Mouse (Mus musculus) left cerebral cortex, adult 8-10 months (tissue): Measurements from ENCODE around the gene Nfib. TPM values are rescaled to one million over a fixed set of nuclear protein-coding genes. Genes with fewer than 3 reads are reported as not detected.

ENCODE experiments used
- DNase-seq, 2 experiments: peaks; one replicate each; pipeline ENCODE4 v3.0.0; 2022; ENCODE audit warnings: low spot score in 2 of 2
- total RNA-seq, 4 experiments: library from RNA; stranded (reverse); gene quantifications; 2 replicates each; pipeline ENCODE4 v1.2.4; 2022

Nfib gene
- total RNA-seq, 4 experiments from 2014 or later = 70.7 to 94.9 (median 78.3) TPM

GRCm38 (mm10) chr4:82369011-82369776 is 336.4 kb downstream of the Nfib start:
- no peak for DNase-seq

GRCm38 (mm10) chr4:82368091-82368775 is 337.3 kb downstream of the Nfib start:
- no peak for DNase-seq

GRCm38 (mm10) chr4:82364696-82365385 is 340.7 kb downstream of the Nfib start:
- DNase-seq = no peak

- DNase-seq = no peak
Observed at GRCm38 (mm10) chr4:82363951-82364350, 341.6 kb downstream of the Nfib start.

- DNase-seq = no peak
Observed at GRCm38 (mm10) chr4:82362294-82362693, 343.3 kb downstream of the Nfib start.

- DNase-seq = no peak
Observed at GRCm38 (mm10) chr4:82360081-82360511, 345.5 kb downstream of the Nfib start.

- DNase-seq = no peak
Observed at GRCm38 (mm10) chr4:82359110-82359509, 346.4 kb downstream of the Nfib start.

- no peak for DNase-seq
Observed at GRCm38 (mm10) chr4:82349006-82349405, 356.5 kb downstream of the Nfib start.

- DNase-seq = no peak
Observed at GRCm38 (mm10) chr4:82344787-82345186, 360.8 kb downstream of the Nfib start.

- DNase-seq = no peak
Observed at GRCm38 (mm10) chr4:82344224-82344623, 361.3 kb downstream of the Nfib start.

- no peak for DNase-seq
Observed at GRCm38 (mm10) chr4:82338930-82339329, 366.6 kb downstream of the Nfib start.

- DNase-seq = no peak
Observed at GRCm38 (mm10) chr4:82338481-82338880, 367.1 kb downstream of the Nfib start.

- DNase-seq = no peak
Observed at GRCm38 (mm10) chr4:82336951-82337381, 368.6 kb downstream of the Nfib start.

GRCm38 (mm10) chr4:82335266-82335865 is 370.2 kb downstream of the Nfib start:
- no peak for DNase-seq

- DNase-seq = no peak
Observed at GRCm38 (mm10) chr4:82333413-82333812, 372.1 kb downstream of the Nfib start.

GRCm38 (mm10) chr4:82330095-82330494 is 375.5 kb downstream of the Nfib start:
- DNase-seq = no peak

- DNase-seq = no peak
Observed at GRCm38 (mm10) chr4:82326140-82326529, 379.4 kb downstream of the Nfib start.

GRCm38 (mm10) chr4:82325409-82326139 is 380.0 kb downstream of the Nfib start:
- no peak for DNase-seq

GRCm38 (mm10) chr4:82324977-82325376 is 380.6 kb downstream of the Nfib start:
- no peak for DNase-seq

- no peak for DNase-seq
Observed at GRCm38 (mm10) chr4:82321008-82321407, 384.5 kb downstream of the Nfib start.

GRCm38 (mm10) chr4:82319388-82319787 is 386.2 kb downstream of the Nfib start:
- no peak for DNase-seq
